Comparison of ENCODE assay signal across 25 mouse cellular contexts in the genomic region with DNA sequence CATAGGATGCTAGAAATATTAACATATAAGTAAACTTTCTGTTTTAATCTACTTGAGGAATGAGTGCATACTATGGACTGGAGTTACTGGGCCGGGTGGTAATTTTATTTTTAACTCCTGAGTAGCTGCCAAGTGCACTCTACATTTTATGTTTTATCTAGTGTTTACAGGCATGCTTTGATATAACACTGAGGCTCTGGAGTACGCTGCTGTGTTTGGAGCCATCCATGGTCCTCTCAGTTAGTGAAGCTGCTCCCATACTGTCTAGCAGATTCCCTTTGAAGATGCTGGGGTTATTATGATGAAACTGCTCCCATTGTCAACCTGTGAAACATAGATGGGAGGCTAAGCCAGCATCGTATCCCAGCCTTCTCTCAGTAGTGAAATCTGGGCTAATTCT. TPM values are rescaled to one million over a fixed set of nuclear protein-coding genes. Genes with fewer than 3 reads are reported as not detected.
DNase-seq lines count a peak whose midpoint lies in the region; ATAC-seq and TF ChIP-seq lines count a peak whose summit lies in the region.
"Had no signal": no experiment of that assay in that cellular context is flagged by ENCODE, and none has a peak within 500 bp of the region (broad histone marks: within the 10 kb centered on the region; RNA-seq: fewer than 3 reads in every experiment).

No protein-coding gene starts in this region.

- no peak for TF ChIP-seq RAD21 in CH12.LX (IDR thresholded peaks at IDR 0.05; ENCODE audit: low read depth, low read length)

- TF ChIP-seq POLR2A in lung, adult 2 months (IDR thresholded peaks at IDR 0.05; ENCODE audit: borderline replicate concordance, extremely low read depth, low read depth, low read length), result no peak
- TF ChIP-seq POLR2A in CH12.LX (IDR thresholded peaks at IDR 0.05; ENCODE audit: low read depth, low read length), result no peak

- in situ Hi-C loops in CH12.LX (cut with MboI; ENCODE audit: low pct_ligation_motif_present, low pct_unique_long_range_greater_than_20kb, low sequenced_read_pairs), result loop anchor here (10.0 to 25.0 kb wide), 2 partner anchors 144 to 697 kb away; a partner anchor contains a TSS

- intact Hi-C loops in heart, postnatal 36 days (cut with DNase I), result loop anchor here (5.0 kb wide), 1 partner anchor 47 kb away; no protein-coding TSS in a partner anchor

- H3K4me2 ChIP-seq in heart, embryonic 16.5 days (ENCODE audit: low read depth, low read length), result no peak overlapping the region
- H3K4me2 ChIP-seq in lung, embryonic 14.5 days, result no peak overlapping the region
- H3K4me2 ChIP-seq in CH12.LX (ENCODE audit: insufficient read depth, low read depth, poor library complexity, severe bottlenecking), result no peak overlapping the region
- H3K4me2 ChIP-seq: embryonic facial prominence, embryonic 12.5 days; forebrain, embryonic 15.5 days; heart, embryonic 13.5 days; hindbrain, embryonic 14.5 days; intestine, embryonic 15.5 days had no signal

- H3K4me1 ChIP-seq in heart, embryonic 16.5 days (ENCODE audit: control insufficient read depth, insufficient read depth, low read length), result peaks cover 27% of the 10 kb centered on the region
- H3K4me1 ChIP-seq in lung, embryonic 14.5 days (ENCODE audit: insufficient read depth), result no peaks in the 10 kb centered on the region; the same call in 1 of the 2 replicates
- peaks cover 6% of the 10 kb centered on the region for H3K4me1 ChIP-seq in lung, adult 2 months (ENCODE audit: control insufficient read depth, insufficient read depth, low read length)
- H3K4me1 ChIP-seq in CH12.LX (ENCODE audit: control insufficient read depth in 1 of 2, insufficient read depth in 2 of 2), result peaks cover 23 to 71% of the 10 kb centered on the region in 2 experiments

- no peaks in the 10 kb centered on the region for H3K9me3 ChIP-seq in heart, embryonic 16.5 days (replicated peaks; ENCODE audit: control insufficient read depth, low read length)
- H3K9me3 ChIP-seq in lung, embryonic 14.5 days (ENCODE audit: low read depth, low read length), result no peaks in the 10 kb centered on the region
- H3K9me3 ChIP-seq in CH12.LX (replicated peaks; ENCODE audit: low read length), result no peaks in the 10 kb centered on the region
- H3K9me3 ChIP-seq: embryonic facial prominence, embryonic 12.5 days; forebrain, embryonic 15.5 days; heart, embryonic 13.5 days; hindbrain, embryonic 10.5 days; intestine, embryonic 15.5 days had no signal

- peak; percentile 55 for ATAC-seq in heart, embryonic 16.5 days (replicated peaks; ENCODE audit: extremely low read depth, insufficient read depth, low FRiP score)
- ATAC-seq in lung, embryonic 14.5 days (ENCODE audit: insufficient read depth), result peak; percentile 19; the same call in 1 of the 2 replicates
- ATAC-seq: forebrain, embryonic 15.5 days; intestine, embryonic 15.5 days had no signal

- no peaks in the 10 kb centered on the region for H3K27me3 ChIP-seq in heart, embryonic 16.5 days (ENCODE audit: control insufficient read depth, insufficient read depth, low read length)
- H3K27me3 ChIP-seq in lung, embryonic 14.5 days (ENCODE audit: insufficient read depth, low read length), result no peaks in the 10 kb centered on the region
- H3K27me3 ChIP-seq in CH12.LX (replicated peaks), result no peaks in the 10 kb centered on the region
- H3K27me3 ChIP-seq: embryonic facial prominence, embryonic 12.5 days; forebrain, embryonic 15.5 days; heart, embryonic 13.5 days; intestine, embryonic 15.5 days had no signal

- no peak overlapping the region for H3K4me3 ChIP-seq in heart, embryonic 16.5 days (ENCODE audit: low read length)
- H3K4me3 ChIP-seq in lung, embryonic 14.5 days (ENCODE audit: low read depth, low read length), result no peak overlapping the region
- no peak overlapping the region for H3K4me3 ChIP-seq in lung, adult 2 months (replicated peaks; ENCODE audit: extremely low read depth, low read depth, low read length)
- no peak overlapping the region for H3K4me3 ChIP-seq in CH12.LX (replicated peaks in 1 of 3; ENCODE audit: low read depth in 2 of 3, low read length in 2 of 3, poor library complexity in 1 of 3)
- H3K4me3 ChIP-seq: embryonic facial prominence, embryonic 12.5 days; forebrain, embryonic 15.5 days; heart, embryonic 13.5 days; hindbrain, embryonic 10.5 days; intestine, embryonic 15.5 days had no signal

- no peaks in the 10 kb centered on the region for H3K36me3 ChIP-seq in heart, embryonic 16.5 days (ENCODE audit: control insufficient read depth, insufficient read depth)
- H3K36me3 ChIP-seq in lung, embryonic 14.5 days (ENCODE audit: insufficient read depth), result no peaks in the 10 kb centered on the region
- peaks cover 0 to 12% of the 10 kb centered on the region in 2 experiments for H3K36me3 ChIP-seq in CH12.LX (replicated peaks in 1 of 2; ENCODE audit: control insufficient read depth in 1 of 2, insufficient read depth in 1 of 2, low read length in 1 of 2)
- H3K36me3 ChIP-seq: embryonic facial prominence, embryonic 12.5 days; forebrain, embryonic 15.5 days; heart, embryonic 13.5 days; hindbrain, embryonic 10.5 days; intestine, embryonic 15.5 days had no signal

- 27% methylated on average over 3 of the region's 3 CpGs for WGBS in heart, embryonic 16.5 days
- 43% methylated on average over 3 of the region's 3 CpGs for WGBS in lung, embryonic 14.5 days
- 49% methylated on average over 3 of the region's 3 CpGs for WGBS in lung, adult 2 months

- peaks cover 4% of the 10 kb centered on the region for H3K79me2 ChIP-seq in CH12.LX (replicated peaks; ENCODE audit: control insufficient read depth, extremely low read depth, insufficient read depth, poor library complexity, severe bottlenecking)

- TF ChIP-seq EP300 in CH12.LX (IDR thresholded peaks at IDR 0.05; ENCODE audit: low read length), result no peak

- dilution Hi-C loops in CH12.LX (cut with MboI; ENCODE audit: extremely low pct_ligation_motif_present, extremely low pct_unique_long_range_greater_than_20kb, low sequenced_read_pairs), result no loop called here

- 0 out of 2 replicates have a peak overlapping the region, but pooled peaks have one; percentile 19 for H3K27ac ChIP-seq in heart, embryonic 16.5 days (ENCODE audit: low read length)
- no peak overlapping the region for H3K27ac ChIP-seq in lung, embryonic 14.5 days (ENCODE audit: low read depth)
- H3K27ac ChIP-seq in CH12.LX (ENCODE audit: insufficient read depth, low read depth), result peak overlapping the region; percentile 87
- H3K27ac ChIP-seq: embryonic facial prominence, embryonic 12.5 days; forebrain, embryonic 15.5 days; hindbrain, embryonic 14.5 days; intestine, embryonic 15.5 days had no signal

- no peak for TF ChIP-seq CTCF in lung, embryonic 14.5 days (IDR thresholded peaks at IDR 0.05; ENCODE audit: low read depth)
- no peak for TF ChIP-seq CTCF in lung, adult 2 months (IDR thresholded peaks at IDR 0.05; ENCODE audit: insufficient read depth, low read length)
- no peak for TF ChIP-seq CTCF in CH12.LX (conservative IDR thresholded peaks at IDR 0.05 in 1 of 2, IDR thresholded peaks at IDR 0.05 in 1 of 2; ENCODE audit: low read depth in 2 of 2, low read length in 2 of 2)

- no peak overlapping the region for H3K9ac ChIP-seq in heart, embryonic 16.5 days (ENCODE audit: low read length)
- no peak overlapping the region for H3K9ac ChIP-seq in lung, embryonic 14.5 days
- no peak overlapping the region for H3K9ac ChIP-seq in CH12.LX (ENCODE audit: insufficient read depth, low read depth)
- H3K9ac ChIP-seq: embryonic facial prominence, embryonic 12.5 days; forebrain, embryonic 15.5 days; heart, embryonic 13.5 days; hindbrain, embryonic 14.5 days; intestine, embryonic 15.5 days had no signal

- peak; percentile 82 for DNase-seq in heart, adult 11 months
- no peak for DNase-seq in heart, adult 8-10 months (ENCODE audit: low spot score)
- no peak for DNase-seq in heart, postnatal 36 days
- DNase-seq in lung, embryonic 14.5 days, result peak; percentile 67
- no peak for DNase-seq in lung, adult 2 months
- no peak for DNase-seq in CH12.LX (ENCODE audit: extremely low read depth)
- no peak for DNase-seq in cerebellum, postnatal 14 days
- DNase-seq: adrenal gland, adult 8-10 months; cerebellum, adult 11 months; cerebellum, adult 8-10 months; cerebellum, postnatal 25 days; gastrocnemius, postnatal 25 days; kidney, adult 18-20 months had no signal

TF ChIP-seq in CH12.LX, 34 proteins besides CTCF, POLR2A, EP300 and RAD21:
- TF ChIP-seq JUN (IDR thresholded peaks at IDR 0.05; ENCODE audit: insufficient read depth, low read depth, low read length) (no peak), ZNF384 (IDR thresholded peaks at IDR 0.05; ENCODE audit: low read depth, low read length) (no peak), CHD1 (IDR thresholded peaks at IDR 0.05; ENCODE audit: low read depth, low read length) (no peak), GABPA (IDR thresholded peaks at IDR 0.05; ENCODE audit: insufficient replicate concordance, low read depth, low read length) (no peak), E2F4 (IDR thresholded peaks at IDR 0.05; ENCODE audit: insufficient replicate concordance, low read depth, low read length) (no peak), MEF2A (IDR thresholded peaks at IDR 0.05; ENCODE audit: borderline replicate concordance, low read depth, low read length) (no peak), ELF1 (IDR thresholded peaks at IDR 0.05; ENCODE audit: low read depth, low read length) (no peak), MAZ (IDR thresholded peaks at IDR 0.05; ENCODE audit: low read depth, low read length) (no peak), ZC3H11A (IDR thresholded peaks at IDR 0.05; ENCODE audit: low read depth, low read length) (no peak)

RNA-seq across cellular contexts. Expression of a gene that starts 27.6 kb away (rescaled TPM):
- 1 to 10 TPM in 3 of 4 experiments, under 1 TPM in 1; 0.95 to 2.5 (median 1.5) TPM for total RNA-seq in heart, adult 8-10 months (2022)
- 1.6 and 3.5 TPM in 2 replicates for polyA plus RNA-seq in heart, embryonic 16.5 days (2015; fragmentation: Nextera tagmentation; extraction: Ambion mirVana)
- total RNA-seq in heart, postnatal 36 days (2021), result 1 to 10 TPM in 1 of 2 experiments, under 1 TPM in 1; 1.00 to 1.1 TPM
- polyA plus RNA-seq in lung, embryonic 14.5 days (2014; fragmentation: Nextera tagmentation; extraction: Ambion mirVana), result not detected in 2 replicates
- 0.18 and 0.19 TPM in 2 replicates for polyA plus RNA-seq in lung, adult 2 months (2012; rRNA removed)
- 27.4 and 54.7 TPM in 2 replicates for total RNA-seq in CH12.LX (2012; rRNA removed)
- total RNA-seq in CH12.LX (2014; rRNA removed), result 49.8 and 53.7 TPM in 2 replicates
- polyA plus RNA-seq in CH12.LX (2012; ENCODE audit: insufficient read length, low read depth), result 11.6 and 13.1 TPM in 2 replicates
- total RNA-seq: adrenal gland, adult 8-10 months; adrenal gland, postnatal 36 days; ES-E14; gastrocnemius, postnatal 25 days; granulocyte monocyte progenitor cell, adult 5-6 weeks had no signal
- polyA plus RNA-seq: embryonic facial prominence, embryonic 12.5 days; forebrain, embryonic 11.5 days; forebrain, embryonic 15.5 days; frontal cortex, adult 2 months; hindbrain, embryonic 10.5 days; hindbrain, embryonic 14.5 days; intestine, embryonic 15.5 days had no signal

Comparison
In these comparisons a context has a peak if more than half of its experiments do, and no peak if none do; other contexts are left out.
1. DNase-seq: peak in heart, adult 11 months (single experiment) and lung, embryonic 14.5 days (single experiment); none in heart, adult 8-10 months (single experiment), heart, postnatal 36 days (0 of 2), lung, adult 2 months (single experiment), CH12.LX (single experiment) and cerebellum, postnatal 14 days (0 of 2).